Mouse (Mus musculus) lung, adult 2 months (tissue): ENCODE measurements around the gene Gm8127.
"Not testable (repeated sequence)": the region's sequence is repeated elsewhere in the genome, so short reads cannot be mapped to it uniquely, and the experiment has no call there.

ENCODE experiments used
- CTCF ChIP-seq: fragments of 200-500 bp; IDR thresholded peaks from 2 replicates; pipeline ENCODE4 v1.5.1; 2011; ENCODE audit warnings: mild to moderate bottlenecking, low read length, control low read depth; ENCODE audit not compliant: insufficient read depth
- POLR2A ChIP-seq: fragments of 200-500 bp; IDR thresholded peaks from 2 replicates; pipeline ENCODE4 v1.6.1; 2011; ENCODE audit warnings: low read depth, mild to moderate bottlenecking, control low read depth, low read length, borderline replicate concordance; ENCODE audit errors: extremely low read depth

DNA sequence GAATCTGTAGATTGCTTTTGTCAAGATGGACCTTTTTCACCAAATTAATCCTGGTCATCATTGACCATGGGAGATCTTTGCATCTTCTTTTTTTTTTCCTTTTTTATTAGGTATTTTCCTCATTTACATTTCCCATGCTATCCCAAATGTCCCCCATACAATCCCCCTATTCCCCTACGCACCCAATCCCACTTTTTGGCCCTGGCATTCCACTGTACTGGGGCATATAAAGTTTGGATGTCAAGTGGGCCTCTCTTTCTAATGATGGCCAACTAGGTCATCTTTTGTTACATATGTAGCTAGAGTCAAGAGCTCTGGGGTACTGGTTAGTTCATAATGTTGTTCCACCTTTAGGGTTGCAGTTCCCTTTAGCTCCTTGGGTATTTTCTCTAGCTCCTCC is 44.0 kb upstream of the Gm8127 start:
- not testable (repeated sequence) for TF ChIP-seq CTCF, POLR2A
